Mouse (Mus musculus) kidney, adult 2 months (tissue): ENCODE measurements around the gene Pck2.

Experiments used
- CTCF ChIP-seq: fragments of 200-500 bp; conservative IDR thresholded peaks from 2 replicates; pipeline ENCODE4 v1.5.1; 2011; ENCODE audit warnings: low read depth, mild to moderate bottlenecking, control low read depth, low read length, moderate library complexity, mixed read lengths; ENCODE audit not compliant: insufficient read depth, insufficient read length
- POLR2A ChIP-seq: fragments of 200-500 bp; IDR thresholded peaks from one replicate; pipeline ENCODE4 v1.6.1; 2011; ENCODE audit warnings: low read depth, low read length, control low read depth

- TF ChIP-seq CTCF: no peak
- TF ChIP-seq POLR2A: no peak
Measured at GRCm38 (mm10) chr14:55507801-55508200, 32.3 kb upstream of the Pck2 start.
